Mouse (Mus musculus) kidney, adult 9 months (tissue): Measurements from ENCODE around the gene Abcd2.
A peak's percentile ranks its signal among the peaks of the same experiment; 100 is the strongest.

Source experiments
- DNase-seq: peaks from one replicate; pipeline ENCODE4 v3.0.0; 2022

Gene Abcd2

GRCm38 (mm10) chr15:91191412-91192222 lies at the start of gene Abcd2:
Abcd2 (minus strand) TSS chr15:91191799.
- DNase-seq, result peak; percentile 52

DNA sequence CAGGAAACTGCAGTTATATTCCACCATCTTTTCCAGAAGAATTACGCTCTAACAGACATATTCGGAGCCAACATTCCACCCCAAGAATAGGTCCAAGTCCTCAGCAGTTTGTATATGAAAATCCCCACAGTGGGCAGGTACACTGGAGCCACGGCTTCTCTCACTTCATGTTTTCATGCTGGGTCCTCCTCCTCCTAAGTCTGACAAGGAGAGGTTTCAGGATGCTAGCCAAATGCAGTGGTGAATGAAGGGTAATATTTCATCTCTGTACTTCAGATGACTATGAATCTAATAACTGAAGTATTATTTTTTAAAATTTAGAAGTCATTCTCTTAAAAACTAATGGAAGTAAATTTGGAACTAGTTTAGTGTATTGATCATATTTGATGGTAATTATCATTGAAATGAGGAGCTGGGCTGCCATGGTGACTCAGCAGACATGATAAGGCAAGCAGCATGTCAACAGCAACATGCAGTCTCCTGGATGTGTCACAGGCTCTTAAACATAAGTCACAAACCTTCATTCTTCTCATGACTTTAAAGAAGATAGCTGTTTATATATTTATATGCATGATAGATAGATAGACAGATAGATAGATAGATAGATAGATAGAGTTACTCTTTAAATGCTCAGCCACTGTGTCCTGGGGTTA lies 49.2 kb upstream of the Abcd2 start:
- DNase-seq, result no peak

GRCm38 (mm10) chr15:91237294-91237693 lies 45.7 kb upstream of the Abcd2 start:
- no peak for DNase-seq

GRCm38 (mm10) chr15:91206518-91206917 lies 14.9 kb upstream of the Abcd2 start:
- peak; percentile 22 for DNase-seq

GRCm38 (mm10) chr15:91203521-91203920 lies 11.9 kb upstream of the Abcd2 start:
- DNase-seq, result no peak

DNA sequence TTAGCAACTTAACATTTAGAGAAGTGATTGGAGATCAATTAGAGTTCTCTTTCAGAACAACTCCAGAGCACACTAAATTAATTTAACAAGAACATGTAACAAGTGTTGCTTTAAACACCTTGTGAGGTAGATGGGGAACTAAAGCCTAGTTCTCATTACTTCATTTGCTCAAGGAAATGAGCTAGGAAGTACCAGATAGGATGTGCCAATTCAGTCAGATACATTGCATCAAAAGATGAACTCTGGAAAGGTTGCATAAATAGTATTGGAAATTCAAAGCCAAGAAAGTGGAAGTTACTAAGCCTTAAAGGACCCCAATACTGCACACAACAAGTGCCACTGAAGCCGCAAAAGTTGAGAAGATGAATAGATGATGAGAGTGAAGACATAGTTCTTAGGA lies 10.9 kb upstream of the Abcd2 start:
- no peak for DNase-seq

DNA sequence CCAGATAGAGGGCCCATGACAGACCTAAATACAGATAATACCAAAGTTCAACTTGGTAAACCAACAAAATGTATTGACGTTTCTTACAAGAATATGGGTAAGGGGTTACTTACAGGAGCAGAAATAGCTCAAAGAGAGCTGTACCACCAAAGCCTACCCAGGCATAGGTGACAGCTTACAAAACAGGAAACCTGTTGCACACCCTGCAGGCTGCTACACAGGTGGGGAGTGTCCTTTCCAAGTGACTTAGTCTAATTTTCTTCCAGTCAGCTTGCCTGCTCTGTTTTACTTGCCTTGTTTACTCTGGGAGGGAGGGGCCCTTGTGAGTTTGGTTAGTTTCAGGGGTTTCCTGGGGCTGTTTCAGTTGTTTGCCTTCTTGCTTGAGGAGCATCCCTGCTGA lies 9.2 kb upstream of the Abcd2 start:
- no peak for DNase-seq

- DNase-seq, result no peak
These were observed 7.8 kb upstream of the Abcd2 start, which contains the start of gene CN725425 for GRCm38 (mm10) chr15:91199256-91199905. CN725425 (plus strand) TSS chr15:91199494.

GRCm38 (mm10) chr15:91192223-91192598 lies 612 bp upstream of the Abcd2 start:
- DNase-seq, result no peak

DNA sequence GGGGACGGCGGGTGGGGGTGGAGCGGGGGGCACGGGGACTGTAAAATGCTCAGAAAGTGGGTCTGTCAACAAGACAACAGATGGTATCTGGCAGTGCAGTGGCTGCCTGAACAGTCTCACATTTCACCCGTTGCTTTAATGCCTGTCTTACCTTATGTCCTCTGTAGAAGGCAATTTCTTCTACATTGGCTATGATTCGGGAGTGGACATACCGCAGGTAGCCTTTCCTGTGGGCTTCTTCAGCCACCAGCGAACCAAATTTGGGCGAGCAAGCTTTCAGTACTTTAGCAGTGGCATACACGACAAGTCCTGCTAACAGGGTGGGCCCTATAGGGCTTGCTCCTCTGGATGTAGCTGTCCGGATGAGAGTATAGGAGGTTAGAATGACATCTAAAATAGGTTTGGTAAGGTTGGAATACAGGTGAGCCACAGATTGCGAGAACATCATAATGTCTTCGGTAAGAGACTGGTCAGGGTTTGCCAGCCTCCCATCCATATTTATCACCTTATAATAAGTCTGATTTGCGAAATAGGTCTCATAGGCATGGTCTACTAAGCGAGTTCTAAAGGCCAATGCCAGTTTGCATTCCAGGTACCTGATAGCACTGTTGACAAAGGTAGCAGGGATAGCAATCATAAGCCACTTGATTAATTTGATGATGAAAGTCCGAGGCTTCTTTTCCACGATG lies 936 bp downstream of the Abcd2 start:
- no peak for DNase-seq

DNA sequence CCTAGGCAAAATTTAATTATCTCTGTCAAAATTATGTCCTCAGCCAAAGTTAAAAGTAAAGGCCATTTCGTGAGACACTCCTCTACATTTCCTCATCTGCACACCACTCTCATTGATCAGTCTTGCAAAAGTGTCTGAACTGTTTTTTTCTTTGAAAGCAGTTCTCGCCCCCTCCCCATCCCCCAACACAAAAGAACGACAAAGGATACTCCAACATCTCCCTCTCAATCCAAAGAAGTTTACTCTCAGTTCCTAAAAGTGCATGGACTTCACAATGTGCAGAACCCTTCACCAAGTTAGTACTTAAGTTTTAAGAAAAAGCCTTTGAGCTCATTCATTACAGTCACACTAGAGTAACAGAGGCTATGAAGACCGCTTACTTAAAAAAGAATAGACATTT lies 1.6 kb downstream of the Abcd2 start:
- DNase-seq, result no peak

GRCm38 (mm10) chr15:91186358-91186757 lies 5.2 kb downstream of the Abcd2 start:
- DNase-seq, result no peak

DNA sequence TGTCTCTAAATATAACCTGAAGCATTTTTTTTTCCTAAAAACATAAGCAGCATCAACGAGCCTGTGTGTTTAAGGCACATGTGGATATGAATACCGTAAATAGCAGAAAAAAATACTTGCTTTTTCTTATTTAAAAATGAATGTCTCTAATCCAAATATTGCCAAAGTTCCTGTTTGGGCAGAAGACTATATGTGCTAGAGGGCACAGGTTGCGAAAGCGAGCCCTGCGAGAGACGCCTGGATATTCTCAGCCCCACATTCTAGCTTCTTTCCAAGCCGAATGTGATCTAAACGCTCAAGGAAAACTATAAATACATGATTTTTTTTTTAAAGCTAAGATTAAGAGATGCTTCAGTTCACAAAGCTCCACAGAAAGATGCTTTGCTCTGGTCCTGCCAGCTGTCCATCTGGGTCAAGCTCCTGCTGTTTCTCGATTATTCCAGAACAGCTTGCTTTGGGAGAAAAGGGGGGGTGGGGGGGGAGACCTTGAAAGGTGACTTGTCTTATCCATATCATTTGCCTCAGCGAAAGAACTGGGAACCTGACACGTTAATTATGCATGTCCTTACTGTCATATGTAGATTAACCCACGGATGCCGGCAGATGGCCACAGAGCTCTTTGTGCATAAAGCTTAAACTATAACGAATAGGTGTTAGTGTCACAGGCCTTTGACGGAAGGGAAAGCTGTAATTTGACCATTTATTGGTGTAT lies 11.5 kb downstream of the Abcd2 start:
- no peak for DNase-seq

DNA sequence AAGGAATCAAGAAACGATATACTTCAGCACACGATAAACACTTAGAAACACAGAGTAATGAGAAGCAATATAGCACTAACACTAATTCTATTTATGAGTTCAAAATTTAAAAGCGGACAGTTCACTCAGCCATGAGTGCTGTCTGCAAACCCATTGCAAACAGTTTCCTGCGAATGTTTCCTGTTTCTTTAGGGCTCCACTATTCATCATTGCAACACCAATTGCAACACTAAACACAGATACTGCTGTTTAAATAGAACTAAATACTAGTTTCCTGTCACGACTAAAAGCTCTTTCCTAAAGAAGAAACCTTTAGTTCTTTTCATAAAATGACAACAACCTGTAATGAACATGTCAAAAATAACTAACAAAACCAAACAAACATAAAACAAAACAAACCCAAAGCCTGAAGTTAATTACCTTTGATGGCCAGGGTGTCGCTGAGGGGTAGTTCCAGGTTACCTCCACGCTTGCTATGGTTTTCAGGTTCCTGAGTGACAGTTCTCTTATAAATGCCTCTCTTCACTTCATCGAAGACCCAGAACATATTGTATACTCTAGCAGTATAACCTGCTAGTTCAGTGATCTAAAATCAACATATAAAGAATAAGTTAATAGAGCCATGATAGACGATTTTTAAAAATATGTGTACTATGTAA lies 12.8 kb downstream of the Abcd2 start:
- DNase-seq, result no peak

- DNase-seq, result no peak
These were observed 19.4 kb downstream of the Abcd2 start for GRCm38 (mm10) chr15:91172193-91172592.

GRCm38 (mm10) chr15:91171332-91171731 lies 20.3 kb downstream of the Abcd2 start:
- no peak for DNase-seq

- no peak for DNase-seq
These were observed 20.8 kb downstream of the Abcd2 start for GRCm38 (mm10) chr15:91170602-91171328.

DNA sequence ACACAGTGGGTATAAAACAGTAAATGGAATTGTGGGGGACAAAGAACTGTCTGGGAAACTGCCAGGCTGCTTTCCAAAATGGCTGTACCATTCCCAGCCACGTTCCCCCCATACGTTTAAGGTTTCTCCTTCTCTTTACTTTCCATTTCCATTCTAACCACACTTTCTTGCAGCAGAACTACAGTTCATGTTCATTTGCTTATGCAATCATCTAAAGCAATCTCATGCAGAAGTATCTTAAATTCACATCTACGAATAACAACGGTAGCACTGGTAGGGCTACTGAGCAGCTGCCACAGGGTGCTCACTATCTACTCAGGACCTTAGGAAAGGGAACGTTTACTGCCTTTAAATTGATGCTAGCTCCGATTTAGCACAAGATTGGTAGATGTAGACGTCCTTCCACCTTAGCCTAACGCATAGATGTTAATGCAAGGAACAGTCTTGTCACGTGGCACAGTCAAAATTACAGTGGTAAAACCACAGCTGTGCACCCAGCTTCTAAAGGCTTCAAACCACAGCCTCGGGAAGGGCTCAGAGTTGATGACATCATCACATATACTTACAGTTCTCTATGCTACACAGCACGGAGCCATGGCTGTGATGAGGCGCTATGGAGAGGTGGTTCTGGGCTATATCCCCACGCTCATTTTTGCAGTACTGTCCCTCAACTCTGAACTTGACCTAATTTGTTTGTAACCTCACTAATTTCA lies 23.6 kb downstream of the Abcd2 start:
- DNase-seq, result no peak

DNA sequence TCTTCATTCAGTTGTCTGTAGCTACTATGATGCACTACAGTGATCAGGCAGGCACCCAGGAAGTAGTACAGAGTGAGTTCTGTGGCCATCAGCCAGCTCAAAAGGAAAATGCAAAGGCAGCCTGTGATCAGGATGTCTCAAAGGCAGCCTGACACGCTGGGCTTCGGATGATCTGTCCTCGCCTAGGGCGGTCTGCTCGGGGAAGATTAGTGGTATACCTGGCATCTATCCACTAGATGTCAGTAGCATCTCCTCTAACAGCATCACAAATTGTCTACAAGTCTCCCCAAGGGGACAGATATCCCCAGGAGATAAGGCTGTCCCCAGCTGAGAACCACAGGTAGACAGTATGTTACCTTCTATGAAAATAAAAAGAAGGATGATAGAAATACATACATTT lies 26.6 kb downstream of the Abcd2 start:
- DNase-seq, result peak; percentile 26

DNA sequence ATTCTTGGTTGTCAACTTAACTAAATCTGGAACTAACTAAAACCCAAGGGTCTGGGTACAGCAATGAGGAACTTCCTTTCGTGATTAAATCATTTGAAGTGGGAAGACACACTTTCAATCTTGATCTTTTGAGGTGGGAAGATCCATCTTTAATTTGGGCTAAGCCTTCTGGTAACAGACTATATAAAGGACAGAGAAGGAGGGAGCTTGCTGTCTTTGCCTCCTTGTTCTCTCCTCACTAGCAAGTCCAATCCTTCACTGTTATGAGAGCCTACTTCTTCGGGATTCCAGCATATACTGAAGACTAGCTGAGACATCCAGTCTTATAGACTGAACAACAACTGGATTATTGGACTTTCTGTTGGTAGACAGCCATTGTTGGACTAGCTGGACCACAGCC lies 28.1 kb downstream of the Abcd2 start:
- DNase-seq, result no peak

DNA sequence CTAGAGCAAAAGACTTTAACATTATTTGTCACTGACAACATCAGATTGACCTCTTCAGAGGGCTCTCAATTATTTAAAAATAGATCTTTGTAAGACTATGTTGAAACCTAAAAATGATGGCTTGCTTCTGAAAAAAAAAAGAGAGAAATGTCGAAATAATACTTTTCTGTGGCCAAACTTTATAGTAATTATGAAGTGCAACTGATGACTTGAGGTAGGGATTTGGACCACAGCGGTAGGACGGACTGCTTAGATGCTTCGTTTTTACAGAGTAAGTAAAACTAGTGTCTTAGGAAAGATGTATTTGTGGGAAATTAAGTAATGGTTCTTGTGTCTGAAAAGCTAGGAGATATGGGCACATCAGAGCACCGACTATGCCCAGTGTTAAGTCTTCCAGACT lies 30.4 kb downstream of the Abcd2 start:
- DNase-seq, result no peak
